Mouse (Mus musculus): ENCODE results near the gene Sag.
"Not testable (repeated sequence)": the region's sequence is repeated elsewhere in the genome, so short reads cannot be mapped to it uniquely, and the experiment has no call there.

The Sag gene

GRCm38 (mm10) chr1:87825281-87825680, 21.8 kb downstream of the Sag start:
- DNase-seq: no peak

GRCm38 (mm10) chr1:87825991-87826390, 22.5 kb downstream of the Sag start:
- DNase-seq: no peak

GRCm38 (mm10) chr1:87826474-87826873, 23.0 kb downstream of the Sag start:
- DNase-seq: no peak

- not testable (repeated sequence) for DNase-seq
Observed at GRCm38 (mm10) chr1:87827476-87827875, 24.0 kb downstream of the Sag start.

- DNase-seq: no peak
Observed at GRCm38 (mm10) chr1:87828185-87828584, 24.7 kb downstream of the Sag start.

GRCm38 (mm10) chr1:87828926-87829580, 25.6 kb downstream of the Sag start:
- DNase-seq: no peak

- DNase-seq: no peak
Observed at GRCm38 (mm10) chr1:87829621-87830211, 26.2 kb downstream of the Sag start.

GRCm38 (mm10) chr1:87836453-87836852, 33.0 kb downstream of the Sag start:
- peak; percentile 20 for DNase-seq

GRCm38 (mm10) chr1:87837018-87837417, 33.5 kb downstream of the Sag start:
- peak; percentile 10 for DNase-seq

- no peak for DNase-seq
Observed at GRCm38 (mm10) chr1:87840411-87841208, 37.1 kb downstream of the Sag start.

- peak; percentile 65 for DNase-seq
Observed at GRCm38 (mm10) chr1:87846801-87847474, 43.5 kb downstream of the Sag start.

GRCm38 (mm10) chr1:87847475-87848168, 44.1 kb downstream of the Sag start:
- no peak for DNase-seq

- DNase-seq: peak; percentile 3
Observed at GRCm38 (mm10) chr1:87848237-87848996, 44.9 kb downstream of the Sag start.

GRCm38 (mm10) chr1:87849278-87849677, 45.8 kb downstream of the Sag start:
- no peak for DNase-seq

GRCm38 (mm10) chr1:87851344-87851743, 47.9 kb downstream of the Sag start:
- no peak for DNase-seq

- DNase-seq: no peak
Observed at GRCm38 (mm10) chr1:87852081-87852790, 48.8 kb downstream of the Sag start.

GRCm38 (mm10) chr1:87852892-87853600, 49.6 kb downstream of the Sag start, which contains the start of gene Dgkd:
Dgkd (plus strand) TSS chr1:87853287.
- DNase-seq: peak; percentile 94

- peak; percentile 57 for DNase-seq
Observed at GRCm38 (mm10) chr1:87853601-87854361, 50.3 kb downstream of the Sag start.

- DNase-seq: no peak
Observed at GRCm38 (mm10) chr1:87854411-87854810, 50.9 kb downstream of the Sag start.

- DNase-seq: no peak
Observed at GRCm38 (mm10) chr1:87854851-87855251, 51.4 kb downstream of the Sag start.

All from embryo, embryonic 11 days (tissue).